Mouse (Mus musculus) spleen, adult 18-20 months (tissue): ENCODE results near the gene Rere.
"Not testable (repeated sequence)": the region's sequence is repeated elsewhere in the genome, so short reads cannot be mapped to it uniquely, and the experiment has no call there.

ENCODE experiments used
- DNase-seq, 2 experiments: peaks; one replicate each; pipeline ENCODE4 v3.0.0; 2022; ENCODE audit warnings: mixed read lengths in 2 of 2

Gene Rere

GRCm38 (mm10) chr4:150255181-150255580 lies 26.3 kb upstream of the Rere start:
- no peak for DNase-seq

- DNase-seq: peak; percentile 56 to 79
These were observed 23.9 kb upstream of the Rere start for GRCm38 (mm10) chr4:150257252-150258204.

- DNase-seq: no peak
These were observed 23.1 kb upstream of the Rere start for GRCm38 (mm10) chr4:150258388-150258787.

- DNase-seq: no peak
These were observed 21.9 kb upstream of the Rere start for GRCm38 (mm10) chr4:150259577-150259976.

GRCm38 (mm10) chr4:150260111-150260510 lies 21.3 kb upstream of the Rere start:
- no peak for DNase-seq

GRCm38 (mm10) chr4:150260745-150261144 lies 20.7 kb upstream of the Rere start:
- DNase-seq: no peak

GRCm38 (mm10) chr4:150262301-150262700 lies 19.1 kb upstream of the Rere start:
- no peak for DNase-seq

GRCm38 (mm10) chr4:150264903-150265302 lies 16.5 kb upstream of the Rere start:
- no peak for DNase-seq

GRCm38 (mm10) chr4:150265471-150265870 lies 16.0 kb upstream of the Rere start:
- no peak for DNase-seq

GRCm38 (mm10) chr4:150266655-150267223 lies 14.7 kb upstream of the Rere start:
- no peak for DNase-seq

- no peak for DNase-seq
These were observed 12.5 kb upstream of the Rere start for GRCm38 (mm10) chr4:150268674-150269653.

- no peak for DNase-seq
These were observed 11.8 kb upstream of the Rere start for GRCm38 (mm10) chr4:150269679-150270078.

- not testable (repeated sequence) for DNase-seq
These were observed 10.7 kb upstream of the Rere start for GRCm38 (mm10) chr4:150270718-150271117.

- DNase-seq: no peak
These were observed 8.7 kb upstream of the Rere start for GRCm38 (mm10) chr4:150272725-150273124.

- DNase-seq: no peak
These were observed 5.9 kb upstream of the Rere start for GRCm38 (mm10) chr4:150275531-150275930.

GRCm38 (mm10) chr4:150279336-150279735 lies 2.1 kb upstream of the Rere start:
- DNase-seq: not testable (repeated sequence)

GRCm38 (mm10) chr4:150280002-150280401 lies 1.4 kb upstream of the Rere start:
- no peak for DNase-seq

GRCm38 (mm10) chr4:150280459-150280858 lies 987 bp upstream of the Rere start:
- no peak for DNase-seq

GRCm38 (mm10) chr4:150281891-150282630 lies 615 bp downstream of the Rere start:
- DNase-seq: peak; percentile 28 to 51

- DNase-seq: no peak
These were observed 1.3 kb downstream of the Rere start for GRCm38 (mm10) chr4:150282631-150283334.

GRCm38 (mm10) chr4:150283335-150283638 lies 1.8 kb downstream of the Rere start:
- DNase-seq: no peak

- no peak for DNase-seq
These were observed 2.5 kb downstream of the Rere start for GRCm38 (mm10) chr4:150283993-150284392.
